Mouse (Mus musculus) cerebellum, adult (tissue): Measurements from ENCODE around the gene Zc3h12c.

Experiments used
- ATAC-seq: cut with Nextera tagmentation; 2 replicates; pipeline ENCODE4 v1.9.2; 2017; ENCODE audit warnings: mild to moderate bottlenecking, moderate library complexity, mixed read lengths; ENCODE audit not compliant: insufficient number of reproducible peaks, low FRiP score, low TSS enrichment

Gene Zc3h12c

GRCm38 (mm10) chr9:52167506-52167862 is 888 bp downstream of the Zc3h12c start:
- no peak for ATAC-seq

- ATAC-seq: no peak
These were observed 1.3 kb downstream of the Zc3h12c start for GRCm38 (mm10) chr9:52167084-52167483.

- ATAC-seq: no peak
These were observed 2.7 kb downstream of the Zc3h12c start for GRCm38 (mm10) chr9:52165706-52166090.

- ATAC-seq: no peak
These were observed 3.2 kb downstream of the Zc3h12c start for GRCm38 (mm10) chr9:52165076-52165705.

GRCm38 (mm10) chr9:52160512-52160911 is 7.9 kb downstream of the Zc3h12c start:
- ATAC-seq: no peak

- no peak for ATAC-seq
These were observed 9.8 kb downstream of the Zc3h12c start for GRCm38 (mm10) chr9:52158561-52158960.

- ATAC-seq: no peak
These were observed 13.0 kb downstream of the Zc3h12c start for GRCm38 (mm10) chr9:52155417-52155816.

- ATAC-seq: no peak
These were observed 14.1 kb downstream of the Zc3h12c start for GRCm38 (mm10) chr9:52154253-52154652.

GRCm38 (mm10) chr9:52152076-52152826 is 16.1 kb downstream of the Zc3h12c start:
- no peak for ATAC-seq

- no peak for ATAC-seq
These were observed 18.6 kb downstream of the Zc3h12c start for GRCm38 (mm10) chr9:52149768-52150167.

- ATAC-seq: no peak
These were observed 19.1 kb downstream of the Zc3h12c start for GRCm38 (mm10) chr9:52149286-52149685.

GRCm38 (mm10) chr9:52148831-52149230 is 19.5 kb downstream of the Zc3h12c start:
- ATAC-seq: no peak

- ATAC-seq: no peak
These were observed 20.1 kb downstream of the Zc3h12c start for GRCm38 (mm10) chr9:52148311-52148710.

- ATAC-seq: no peak
These were observed 22.1 kb downstream of the Zc3h12c start for GRCm38 (mm10) chr9:52146241-52146640.

GRCm38 (mm10) chr9:52132771-52133170 is 35.6 kb downstream of the Zc3h12c start:
- no peak; the same call in 1 of the 2 replicates for ATAC-seq

- no peak for ATAC-seq
These were observed 38.0 kb downstream of the Zc3h12c start for GRCm38 (mm10) chr9:52130348-52130747.

GRCm38 (mm10) chr9:52125225-52125624 is 43.1 kb downstream of the Zc3h12c start:
- no peak for ATAC-seq

GRCm38 (mm10) chr9:52119212-52119611 is 49.2 kb downstream of the Zc3h12c start:
- no peak for ATAC-seq

- ATAC-seq: no peak
These were observed 55.3 kb downstream of the Zc3h12c start for GRCm38 (mm10) chr9:52113091-52113490.

GRCm38 (mm10) chr9:52110738-52111137 is 57.6 kb downstream of the Zc3h12c start:
- ATAC-seq: no peak

- ATAC-seq: no peak
These were observed 61.2 kb downstream of the Zc3h12c start for GRCm38 (mm10) chr9:52107161-52107560.

- no peak for ATAC-seq
These were observed 62.9 kb downstream of the Zc3h12c start for GRCm38 (mm10) chr9:52105423-52105822.
